Mouse (Mus musculus) midbrain, postnatal 0 days (tissue): ENCODE results near the gene Gtf2h4. TPM values are rescaled to one million over a fixed set of nuclear protein-coding genes. Genes with fewer than 3 reads are reported as not detected.

Experiments
- ATAC-seq: fragments of 200-750 bp; cut with Nextera tagmentation; 2 replicates; pipeline ENCODE4 v1.8.0; 2017; ENCODE audit warnings: moderate number of reproducible peaks, mild to moderate bottlenecking, moderate TSS enrichment, moderate library complexity; ENCODE audit not compliant: low FRiP score
- DNase-seq: peaks from one replicate; pipeline ENCODE4 v3.0.0-alpha.2; 2015; ENCODE audit warnings: low spot score
- H3K27ac ChIP-seq: fragments of 300-500 bp; sonication (generic); 2 replicates; pipeline ENCODE4 v1.5.1; 2014; ENCODE audit warnings: low read depth, mild to moderate bottlenecking, low read length, mixed read lengths
- H3K27me3 ChIP-seq: fragments of 300-500 bp; sonication (generic); 2 replicates; pipeline ENCODE4 v1.6.1; 2014; ENCODE audit warnings: low read length, control low read depth, mixed read lengths; ENCODE audit not compliant: insufficient read depth
- H3K36me3 ChIP-seq: fragments of 300-500 bp; sonication (generic); 2 replicates; pipeline ENCODE4 v1.6.1; 2014; ENCODE audit warnings: low read length, control low read depth, mixed read lengths; ENCODE audit not compliant: insufficient read depth
- H3K4me1 ChIP-seq: fragments of 300-500 bp; sonication (generic); 2 replicates; pipeline ENCODE4 v1.6.1; 2014; ENCODE audit warnings: mild to moderate bottlenecking, control low read depth, antibody characterized with exemption, low read length, mixed read lengths; ENCODE audit not compliant: insufficient read depth
- H3K4me2 ChIP-seq: fragments of 300-500 bp; sonication (generic); 2 replicates; pipeline ENCODE4 v1.6.1; 2014; ENCODE audit warnings: low read depth, mild to moderate bottlenecking, low read length, mixed read lengths; ENCODE audit not compliant: poor library complexity, severe bottlenecking
- H3K4me3 ChIP-seq: fragments of 300-500 bp; sonication (generic); 2 replicates; pipeline ENCODE4 v1.5.1; 2014; ENCODE audit warnings: low read depth, mild to moderate bottlenecking, low read length, moderate library complexity
- H3K9ac ChIP-seq: fragments of 300-500 bp; sonication (generic); replicated peaks from 2 replicates; pipeline ENCODE4 v1.6.1; 2014; ENCODE audit warnings: mild to moderate bottlenecking, low read length, moderate library complexity, mixed read lengths; ENCODE audit not compliant: poor library complexity, severe bottlenecking
- H3K9me3 ChIP-seq: fragments of 300-500 bp; sonication (generic); 2 replicates; pipeline ENCODE4 v1.6.1; 2016; ENCODE audit warnings: low read length, control low read depth
- CTCF ChIP-seq: IDR thresholded peaks from 2 replicates; pipeline ENCODE4 v1.5.1; 2016; ENCODE audit warnings: antibody characterized with exemption, mild to moderate bottlenecking
- WGBS: fragments of 180-500 bp; shearing (Covaris S2); extraction: QIAGEN DNeasy Blood & Tissue Kit; methylation state at CpG from one replicate; pipeline ENCODE4 v1.1.7; 2014; 5-methylcytosine and 5-hydroxymethylcytosine counted together
- polyA plus RNA-seq: library from polyadenylated mRNA; unstranded; fragments of >200 nt; fragmentation: Nextera tagmentation; extraction: Ambion mirVana; gene quantifications from 2 replicates; pipeline ENCODE4 v1.2.1, GENCODE M21; 2015
- total RNA-seq: library from RNA; depleted of rRNA; stranded (reverse); fragments of >200 nt; gene quantifications from 2 replicates; pipeline ENCODE4 v1.2.3, GENCODE M21; 2014

Gtf2h4 gene
- total and polyA plus RNA-seq, 2 experiments from 2014 or later, result 17.8 to 27.7 TPM

DNA sequence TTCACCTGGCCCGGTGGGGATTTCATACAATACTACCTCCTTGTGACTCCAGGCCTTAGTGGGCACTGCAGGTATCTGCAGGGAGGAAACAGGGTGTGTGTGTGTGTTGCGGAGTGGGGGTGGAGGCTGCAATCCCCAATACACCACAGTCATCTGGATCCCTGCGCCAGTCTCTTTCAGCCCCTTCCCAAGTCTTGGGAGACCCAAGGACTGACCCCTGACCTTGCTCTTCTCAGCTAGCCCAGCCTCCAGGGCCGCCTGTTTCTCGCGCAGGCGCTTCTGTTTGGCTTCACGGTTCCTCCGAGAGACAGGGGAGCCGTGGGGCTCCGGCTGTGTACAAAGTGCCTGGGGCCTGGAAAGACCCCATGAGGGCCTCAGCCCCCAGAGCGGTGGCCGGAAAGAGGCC lies 6.7 kb downstream of the Gtf2h4 start:
- 3% methylated on average over 13 of the region's 13 CpGs for WGBS
- no peaks in the 10 kb centered on the region for H3K27me3 ChIP-seq
- DNase-seq (peak; percentile 47), ATAC-seq (peak; percentile 64)
- peak overlapping the region; percentile 80 for H3K27ac ChIP-seq
- peak overlapping the region; percentile 51 for H3K4me3 ChIP-seq
- 0 out of 2 replicates have a peak, but pooled peaks cover 4% of the 10 kb centered on the region for H3K4me1 ChIP-seq
- H3K9ac ChIP-seq, result peak overlapping the region; percentile 58
- H3K36me3 ChIP-seq, result peaks cover 23% of the 10 kb centered on the region
- peak; percentile 7 for TF ChIP-seq CTCF
- H3K9me3 ChIP-seq, result no peaks in the 10 kb centered on the region
- H3K4me2 ChIP-seq, result peak overlapping the region; percentile 79

- Histone ChIP-seq H3K27me3 (no peaks in the 10 kb centered on the region), H3K27ac (no peak overlapping the region), H3K4me2 (no peak overlapping the region), H3K4me1 (0 out of 2 replicates have a peak, but pooled peaks cover 4% of the 10 kb centered on the region), H3K4me3 (no peak overlapping the region), H3K36me3 (peaks cover 30% of the 10 kb centered on the region), H3K9me3 (no peaks in the 10 kb centered on the region), H3K9ac (no peak overlapping the region)
- WGBS, result 80% methylated on average over 17 of the region's 17 CpGs
- ATAC-seq (no peak), DNase-seq (no peak)
- TF ChIP-seq CTCF, result peak; percentile 56
Measured at GRCm38 (mm10) chr17:35665957-35666515, 7.5 kb downstream of the Gtf2h4 start.

- Histone ChIP-seq H3K9ac (no peak overlapping the region), H3K27me3 (no peaks in the 10 kb centered on the region), H3K36me3 (peaks cover 30% of the 10 kb centered on the region), H3K4me3 (no peak overlapping the region), H3K9me3 (no peaks in the 10 kb centered on the region), H3K4me2 (no peak overlapping the region), H3K4me1 (no peaks in the 10 kb centered on the region), H3K27ac (no peak overlapping the region)
- 87% methylated on average over 2 of the region's 2 CpGs for WGBS
- TF ChIP-seq CTCF, result no peak
- ATAC-seq (no peak), DNase-seq (no peak)
Measured at GRCm38 (mm10) chr17:35653086-35653485, 20.5 kb downstream of the Gtf2h4 start.

- Histone ChIP-seq H3K4me2 (no peak overlapping the region), H3K27ac (no peak overlapping the region), H3K27me3 (no peaks in the 10 kb centered on the region), H3K36me3 (no peaks in the 10 kb centered on the region), H3K9ac (no peak overlapping the region), H3K4me1 (no peaks in the 10 kb centered on the region), H3K4me3 (no peak overlapping the region), H3K9me3 (no peaks in the 10 kb centered on the region)
- no peak for TF ChIP-seq CTCF
- no peak for ATAC-seq
- WGBS, result 77% methylated on average over 2 of the region's 2 CpGs
- DNase-seq, result no peak
Measured at GRCm38 (mm10) chr17:35649429-35649828, 24.1 kb downstream of the Gtf2h4 start.

- Histone ChIP-seq H3K4me2 (no peak within 1 kb of the TSS), H3K36me3 (no peaks in the 10 kb centered on the region), H3K4me1 (no peaks in the 10 kb centered on the region), H3K9ac (no peak within 1 kb of the TSS), H3K27ac (no peak within 1 kb of the TSS), H3K9me3 (no peaks in the 10 kb centered on the region), H3K27me3 (no peaks in the 10 kb centered on the region), H3K4me3 (no peak within 1 kb of the TSS)
- whole genome bisulfite sequencing, result 73% methylated on average over 13 of the region's 13 CpGs
- no peak for TF ChIP-seq CTCF
- no peak for DNase-seq
- no peak for ATAC-seq
Measured at GRCm38 (mm10) chr17:35643609-35644236, 29.8 kb downstream of the Gtf2h4 start, which contains the start of gene Mucl3. TSS of gene Mucl3 (minus strand) at chr17:35643695.

DNA sequence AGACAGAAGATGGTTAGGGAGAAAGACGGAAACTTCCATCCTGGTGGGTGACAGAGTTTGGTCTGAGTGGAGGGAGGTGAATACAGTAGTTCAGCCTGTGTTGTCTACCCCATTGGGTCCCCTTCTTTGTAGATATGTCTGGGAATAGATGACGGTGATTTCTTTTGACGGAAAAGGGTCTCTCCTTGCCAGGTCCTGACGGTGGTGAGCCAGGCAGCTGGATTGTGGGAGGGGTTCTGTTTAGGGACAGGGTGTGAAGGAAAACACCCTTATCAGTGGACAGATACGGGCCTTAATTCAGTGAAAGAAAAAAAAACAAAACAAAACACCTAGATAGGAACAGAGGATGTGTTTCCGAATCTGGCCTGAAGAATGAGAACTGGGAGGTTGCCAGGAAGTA lies 34.2 kb downstream of the Gtf2h4 start:
- no peak for DNase-seq
- no peak for TF ChIP-seq CTCF
- H3K4me2 ChIP-seq, result no peak overlapping the region; the same call in 1 of the 2 replicates
- H3K9me3 ChIP-seq, result no peaks in the 10 kb centered on the region
- H3K36me3 ChIP-seq, result no peaks in the 10 kb centered on the region
- H3K4me1 ChIP-seq, result no peaks in the 10 kb centered on the region
- no peak for ATAC-seq
- no peak overlapping the region for H3K4me3 ChIP-seq
- 80% methylated on average over 6 of the region's 6 CpGs for WGBS
- no peak overlapping the region for H3K27ac ChIP-seq
- no peak overlapping the region for H3K9ac ChIP-seq
- H3K27me3 ChIP-seq, result 0 out of 2 replicates have a peak, but pooled peaks cover 4% of the 10 kb centered on the region
